Mouse (Mus musculus) cerebellum, postnatal 36 days (tissue): ENCODE data around the gene Lman1l.

Source experiments
- DNase-seq, 2 experiments: peaks; one replicate each; pipeline ENCODE4 v3.0.0; 2021 to 2022; ENCODE audit warnings: mixed read lengths in 2 of 2

Gene Lman1l

GRCm38 (mm10) chr9:57620674-57621073, at the start of gene Lman1l:
TSS of gene Lman1l (minus strand) at chr9:57620774.
- DNase-seq, result no peak

DNA sequence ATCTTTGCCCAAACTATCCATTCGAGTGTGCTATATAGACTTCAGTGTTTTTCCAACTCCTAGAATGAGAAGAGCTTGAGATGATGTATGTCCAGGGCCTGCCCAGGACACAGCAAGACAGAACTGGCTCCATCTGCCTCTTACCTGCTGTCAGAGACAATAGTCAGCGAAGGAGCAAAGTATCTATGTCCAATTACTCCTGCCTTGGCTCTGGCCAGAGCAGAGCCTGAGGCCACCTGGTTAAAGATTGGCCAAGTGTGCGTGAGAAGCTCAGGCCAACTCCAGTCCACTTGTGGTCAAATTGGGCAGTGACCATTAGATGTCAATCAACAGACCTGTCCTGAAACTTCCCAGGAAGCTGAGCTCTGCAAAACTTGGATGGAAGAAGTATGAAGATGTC, 49.0 kb upstream of the Lman1l start:
- no peak for DNase-seq

DNA sequence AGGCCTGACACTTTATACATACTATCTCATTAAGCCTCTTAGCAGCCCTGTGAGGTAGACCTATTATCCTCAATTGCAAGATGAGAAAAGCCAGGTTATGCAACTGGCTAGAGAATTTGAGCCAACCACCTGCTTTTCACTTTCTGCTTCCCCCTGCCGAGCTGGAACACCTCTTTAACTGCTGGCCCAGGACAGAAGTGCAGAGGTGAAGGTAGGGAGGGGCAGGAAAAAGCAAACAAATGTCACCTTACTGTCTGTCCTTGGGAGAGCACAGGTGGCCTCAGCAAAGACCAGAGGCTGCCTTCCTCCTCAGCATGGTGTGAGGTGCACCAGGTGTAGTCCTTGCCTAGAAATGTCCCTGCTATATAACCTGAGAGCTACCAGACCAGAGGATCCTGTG, 47.7 kb upstream of the Lman1l start:
- no peak for DNase-seq

DNA sequence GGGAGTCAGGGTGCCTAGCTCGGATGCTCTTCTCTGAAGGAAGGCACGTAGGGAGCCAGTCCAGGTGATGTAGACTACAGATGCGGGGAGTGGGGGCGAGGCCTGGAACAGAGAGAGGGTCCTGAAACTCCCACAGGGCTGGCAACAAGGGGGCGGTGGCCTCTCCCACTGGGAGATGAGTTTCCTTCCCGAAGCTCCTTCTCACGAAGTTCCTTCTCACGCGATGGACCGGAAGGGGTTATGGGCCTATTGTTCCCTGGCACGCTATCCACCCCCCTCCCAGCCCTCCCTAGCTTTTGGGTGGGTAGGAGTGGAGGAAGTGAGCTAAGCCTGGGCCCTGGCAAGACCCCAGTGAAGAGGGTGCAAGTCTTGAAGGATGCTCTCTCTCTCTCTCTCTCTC, 47.2 kb upstream of the Lman1l start:
- DNase-seq, result no peak

DNA sequence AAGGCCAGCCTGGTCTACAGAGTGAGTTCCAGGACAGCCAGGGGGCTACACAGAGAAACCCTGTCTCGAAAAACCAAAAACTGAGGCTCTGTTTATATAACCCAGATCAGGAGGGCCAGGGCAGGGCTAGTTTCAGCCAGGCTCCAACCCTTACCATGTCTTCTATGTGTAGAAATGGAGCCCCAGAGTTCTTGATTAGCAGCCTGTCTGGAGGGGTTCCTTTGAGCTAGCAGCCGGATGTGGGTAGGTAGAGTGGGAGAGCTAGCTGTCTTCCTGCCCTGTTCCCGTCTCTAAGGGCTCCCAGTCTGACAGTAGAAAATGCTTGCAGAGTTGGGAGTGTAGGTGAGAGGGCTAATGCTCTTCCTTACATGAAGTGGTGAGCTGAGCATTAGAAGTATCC, 46.6 kb upstream of the Lman1l start:
- no peak for DNase-seq

GRCm38 (mm10) chr9:57666536-57666935, 46.0 kb upstream of the Lman1l start:
- DNase-seq, result no peak

- DNase-seq, result no peak
Measured at GRCm38 (mm10) chr9:57664616-57665015, 44.0 kb upstream of the Lman1l start.

DNA sequence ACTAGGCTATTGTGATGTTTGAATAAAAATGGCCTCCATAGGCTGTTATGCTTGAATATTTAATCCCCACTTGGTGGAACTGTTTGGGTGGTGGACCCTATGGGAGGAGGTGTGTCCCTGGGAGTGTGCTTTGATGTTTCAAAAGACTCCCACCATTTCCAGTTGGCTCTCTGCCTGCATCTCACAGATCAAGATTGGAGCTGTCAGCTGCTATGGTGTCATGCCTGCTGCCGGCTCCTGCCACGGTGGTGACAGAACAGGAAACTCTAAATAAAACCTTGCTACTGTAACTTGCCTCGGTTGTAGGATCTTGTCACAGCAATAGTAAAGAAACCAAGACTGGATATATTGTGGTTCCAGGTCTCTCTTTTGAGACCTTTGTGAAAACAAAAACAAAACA, 41.0 kb upstream of the Lman1l start:
- no peak for DNase-seq

DNA sequence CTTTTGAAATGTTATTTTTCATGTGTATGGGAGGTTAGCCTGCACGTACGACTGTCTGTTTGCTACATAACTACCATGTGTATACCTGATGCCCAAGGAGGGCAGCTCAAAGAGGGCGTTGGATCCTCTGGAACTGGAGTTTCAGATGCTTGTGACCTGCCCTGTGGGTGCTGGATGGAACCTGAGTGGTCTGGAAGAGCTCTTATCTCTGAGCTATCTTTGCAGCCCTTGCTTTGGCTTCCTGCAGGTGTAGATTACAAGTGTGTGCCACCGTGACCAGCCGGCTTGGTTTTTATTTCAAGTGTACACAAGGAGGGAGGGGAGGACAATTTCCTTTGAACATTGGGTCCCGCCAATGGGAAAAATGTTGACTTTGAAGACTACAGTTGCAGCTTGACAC, 39.9 kb upstream of the Lman1l start:
- DNase-seq, result no peak

- DNase-seq, result peak; percentile 77 to 84
Measured at GRCm38 (mm10) chr9:57659774-57660173, 39.2 kb upstream of the Lman1l start.

DNA sequence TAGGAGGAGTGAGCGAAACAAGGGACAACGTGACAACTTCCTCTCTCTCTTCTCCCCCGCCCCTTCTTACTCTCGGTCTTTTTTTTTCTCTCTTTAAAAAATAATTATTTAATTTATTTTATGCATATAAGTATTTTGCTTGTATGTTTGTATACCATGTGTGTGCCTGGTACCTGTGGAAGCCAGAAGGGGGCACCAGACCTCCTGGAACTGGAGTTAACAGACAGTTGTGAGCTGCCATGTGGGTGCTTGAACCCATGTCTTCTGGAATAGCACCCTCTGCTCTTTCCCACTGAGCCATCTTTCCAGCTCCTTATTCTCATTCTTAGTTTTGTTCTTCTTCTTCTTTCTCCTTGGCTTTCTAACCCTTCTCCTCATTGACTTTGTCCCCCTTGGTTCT, 38.4 kb upstream of the Lman1l start:
- DNase-seq, result no peak

- DNase-seq, result no peak
Measured at GRCm38 (mm10) chr9:57657843-57658242, 37.3 kb upstream of the Lman1l start.

DNA sequence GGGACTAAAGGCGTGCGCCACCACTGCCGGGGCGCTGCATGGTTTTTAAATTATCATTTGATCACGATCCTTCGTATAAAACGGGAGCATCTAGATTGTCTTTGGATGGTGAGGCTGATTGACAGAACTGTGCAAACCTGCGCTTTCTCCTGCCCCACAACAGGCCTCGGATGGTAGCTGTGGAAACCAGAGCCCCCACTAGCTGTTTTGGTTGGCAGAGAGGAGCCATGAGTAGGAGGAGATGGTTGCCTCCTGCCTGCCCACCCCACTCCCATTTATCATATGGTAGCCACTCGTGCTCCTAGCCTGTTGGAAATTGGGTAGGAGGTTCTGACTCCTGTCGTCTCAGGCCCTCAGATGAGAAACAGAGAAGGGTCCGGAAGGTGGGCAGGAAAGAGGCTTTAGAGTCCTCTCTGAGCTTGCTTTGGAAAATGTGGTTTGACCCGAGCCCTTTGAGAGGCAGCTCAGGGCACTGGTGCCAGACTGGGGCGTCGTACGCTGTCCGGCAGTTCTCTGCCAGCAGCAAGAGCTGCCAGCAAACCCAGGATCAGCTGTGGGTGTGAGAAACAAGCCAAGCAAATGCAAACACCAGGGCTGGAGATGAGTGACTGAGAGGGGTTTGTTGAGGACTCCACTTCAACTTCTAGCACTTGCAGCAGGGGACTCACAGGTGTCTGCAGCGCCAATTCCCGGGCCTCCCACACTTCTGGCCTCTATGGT, 36.2 kb upstream of the Lman1l start:
- no peak for DNase-seq

DNA sequence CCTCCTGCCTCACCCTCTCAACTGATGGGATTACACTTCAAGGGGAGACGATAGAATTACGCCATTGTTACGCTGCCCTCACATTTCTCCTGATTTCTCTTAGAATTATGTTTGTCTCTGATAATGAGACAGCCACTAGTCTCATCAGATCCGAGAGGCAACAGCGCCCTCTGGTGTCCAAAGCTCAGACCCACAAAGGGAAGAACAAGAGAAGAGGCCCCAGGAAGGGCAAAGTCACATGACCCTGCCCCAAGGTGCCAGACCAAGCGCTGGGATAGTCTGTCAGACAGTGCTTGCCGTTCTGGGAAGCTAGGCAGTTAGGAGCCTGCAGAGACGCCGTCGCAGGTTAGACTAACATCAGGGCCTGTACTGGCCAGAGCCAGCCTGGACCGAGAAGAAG, 35.2 kb upstream of the Lman1l start:
- DNase-seq, result peak; percentile 95 to 98

GRCm38 (mm10) chr9:57654966-57655365, 34.4 kb upstream of the Lman1l start:
- DNase-seq, result no peak

DNA sequence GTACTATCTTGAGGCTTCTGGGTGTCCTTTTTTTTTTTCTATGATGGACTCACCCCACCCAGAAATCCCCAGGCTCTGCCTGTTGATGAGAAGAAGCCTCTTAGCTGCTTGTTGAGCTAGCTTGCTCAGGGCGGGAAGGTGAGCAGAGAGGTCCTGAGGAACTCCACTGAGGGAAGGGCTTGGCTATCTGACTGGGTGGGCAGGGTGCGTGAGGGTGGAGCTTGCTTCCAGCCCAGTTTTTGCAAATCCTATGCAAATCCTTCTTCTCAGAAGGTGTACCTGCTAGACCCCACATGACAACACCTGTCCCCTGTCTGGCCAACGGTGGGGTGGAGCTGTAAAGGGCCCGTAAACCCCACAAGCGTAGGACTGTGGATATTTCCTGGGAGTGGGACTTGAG, 32.7 kb upstream of the Lman1l start, which contains the start of gene Csk:
Csk (minus strand) TSS at position 349 of the 400 bp plus-strand sequence.
- DNase-seq, result no peak

- no peak for DNase-seq
Measured at GRCm38 (mm10) chr9:57652855-57653254, 32.3 kb upstream of the Lman1l start.

- no peak for DNase-seq
Measured at GRCm38 (mm10) chr9:57652351-57652750, 31.8 kb upstream of the Lman1l start.

GRCm38 (mm10) chr9:57650786-57651311, 30.3 kb upstream of the Lman1l start:
- DNase-seq, result peak in 1 of 2 experiments; percentile 46

GRCm38 (mm10) chr9:57650130-57650785, 29.7 kb upstream of the Lman1l start:
- no peak for DNase-seq

GRCm38 (mm10) chr9:57647286-57648108, 26.9 kb upstream of the Lman1l start:
- no peak for DNase-seq

DNA sequence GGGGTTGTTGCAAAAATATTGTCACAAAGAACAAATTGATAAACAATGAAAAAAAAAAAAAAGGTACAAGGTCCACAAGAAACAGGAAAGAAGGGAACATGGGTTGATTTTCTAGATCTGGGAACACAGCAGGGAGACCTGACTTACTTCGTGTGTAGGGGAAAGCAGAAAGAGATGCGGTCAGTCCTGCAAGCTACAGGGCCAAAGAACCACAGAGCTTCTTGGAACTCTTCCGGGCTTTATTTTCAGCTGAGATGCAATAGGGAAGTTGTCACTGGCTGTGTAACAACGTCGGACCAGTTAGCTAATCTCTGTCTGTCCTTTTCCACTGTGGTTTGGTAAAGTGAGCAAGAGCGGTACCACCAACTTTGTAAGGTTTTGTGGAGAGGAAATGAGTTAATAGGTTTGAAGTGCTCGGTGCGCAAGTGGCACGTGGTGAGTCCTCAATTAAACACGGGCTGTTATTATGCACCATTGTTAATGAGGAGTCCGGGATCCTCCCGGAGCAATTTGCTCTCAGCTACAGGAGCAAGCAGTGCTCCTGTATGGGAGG, 26.1 kb upstream of the Lman1l start:
- no peak for DNase-seq
